Mouse (Mus musculus): ENCODE results near the gene Nek9.

DNA sequence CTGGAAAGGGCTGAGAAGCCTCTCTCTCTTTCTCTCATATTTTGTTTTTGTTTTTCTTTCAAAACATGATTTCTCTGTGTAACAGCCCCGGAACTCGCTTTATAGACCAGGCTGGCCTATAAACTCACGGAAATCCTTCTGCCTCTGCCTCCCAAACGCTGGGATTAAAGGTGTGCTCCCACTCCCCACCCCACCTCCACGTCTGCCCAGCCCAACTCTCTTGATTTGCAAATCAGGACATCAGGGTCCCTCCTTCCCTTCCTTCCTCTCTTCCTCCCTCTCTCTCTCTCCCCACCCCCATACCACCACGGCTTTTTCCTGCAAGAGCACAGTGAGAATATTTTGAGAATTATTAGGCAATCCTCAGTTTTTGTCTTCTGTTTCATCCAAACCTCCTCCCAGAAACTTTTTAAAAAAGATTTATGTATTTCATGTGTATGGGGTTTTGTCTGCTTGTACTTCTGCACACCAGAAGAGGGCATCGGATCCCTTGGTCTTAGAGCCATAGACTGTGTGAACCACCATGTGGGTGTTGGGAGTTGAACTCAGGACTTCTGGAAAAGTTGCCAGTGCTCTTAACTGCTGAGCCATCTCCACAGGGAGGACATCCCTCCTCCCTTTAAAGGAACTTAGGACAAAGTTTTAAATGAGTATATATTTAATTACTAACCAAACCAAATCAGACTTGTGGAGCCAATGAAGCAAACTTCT is 67.9 kb downstream of the Nek9 start:
- no peak for TF ChIP-seq CTCF (IDR thresholded peaks at IDR 0.05; ENCODE audit: extremely low read depth, insufficient read length, insufficient replicate concordance, low read depth, low read length)
- no peak for TF ChIP-seq POLR2A (IDR thresholded peaks at IDR 0.05; ENCODE audit: low read depth, low read length)
